Mouse (Mus musculus) lung, postnatal 0 days (tissue): ENCODE measurements around the gene Tmem59. TPM values are rescaled to one million over a fixed set of nuclear protein-coding genes. Genes with fewer than 3 reads are reported as not detected.

Experiments
- ATAC-seq: fragments of 200-750 bp; cut with Nextera tagmentation; 2 replicates; pipeline ENCODE4 v1.8.0; 2017; ENCODE audit warnings: moderate library complexity
- DNase-seq: peaks from one replicate; pipeline ENCODE4 v3.0.0-alpha.2; 2016; ENCODE audit warnings: low spot score
- H3K27ac ChIP-seq: fragments of 300-500 bp; sonication (generic); 2 replicates; pipeline ENCODE4 v1.5.1; 2014; ENCODE audit warnings: antibody characterized with exemption, mild to moderate bottlenecking, low read length, mixed read lengths
- H3K27me3 ChIP-seq: fragments of 300-500 bp; sonication (generic); replicated peaks from 2 replicates; pipeline ENCODE4 v1.6.1; 2014; ENCODE audit warnings: low read length, mixed read lengths; ENCODE audit not compliant: insufficient read depth
- H3K36me3 ChIP-seq: fragments of 300-500 bp; sonication (generic); 2 replicates; pipeline ENCODE4 v1.6.1; 2014; ENCODE audit warnings: low read length, mixed read lengths; ENCODE audit not compliant: insufficient read depth
- H3K4me1 ChIP-seq: fragments of 300-500 bp; sonication (generic); 2 replicates; pipeline ENCODE4 v1.6.1; 2014; ENCODE audit warnings: antibody characterized with exemption, low read depth, low read length, mixed read lengths; ENCODE audit not compliant: insufficient read depth
- H3K4me2 ChIP-seq: fragments of 300-500 bp; sonication (generic); replicated peaks from 2 replicates; pipeline ENCODE4 v1.6.1; 2014; ENCODE audit warnings: low read depth, mild to moderate bottlenecking, low read length, moderate library complexity, mixed read lengths
- H3K4me3 ChIP-seq: fragments of 300-500 bp; sonication (generic); 2 replicates; pipeline ENCODE4 v1.5.1; 2014; ENCODE audit warnings: low read depth, low read length
- H3K9ac ChIP-seq: fragments of 300-500 bp; sonication (generic); replicated peaks from 2 replicates; pipeline ENCODE4 v1.6.1; 2014; ENCODE audit warnings: low read depth, mild to moderate bottlenecking
- H3K9me3 ChIP-seq: fragments of 300-500 bp; sonication (generic); 2 replicates; pipeline ENCODE4 v1.6.1; 2016; ENCODE audit warnings: low read length, mixed read lengths
- CTCF ChIP-seq: IDR thresholded peaks from 2 replicates; pipeline ENCODE4 v1.5.1; 2016; ENCODE audit warnings: antibody characterized with exemption, mild to moderate bottlenecking
- EP300 ChIP-seq: IDR thresholded peaks from 2 replicates; pipeline ENCODE4 v1.6.1; 2016; ENCODE audit warnings: antibody characterized with exemption, mild to moderate bottlenecking, control low read depth
- WGBS: fragments of 180-500 bp; shearing (Covaris S2); extraction: QIAGEN DNeasy Blood & Tissue Kit; methylation state at CpG from one replicate; pipeline ENCODE4 v1.1.7; 2014; 5-methylcytosine and 5-hydroxymethylcytosine counted together
- polyA plus RNA-seq: library from polyadenylated mRNA; unstranded; fragments of >200 nt; fragmentation: Nextera tagmentation; extraction: Ambion mirVana; gene quantifications from 2 replicates; pipeline ENCODE4 v1.2.1, GENCODE M21; 2015

Gene Tmem59
- polyA plus RNA-seq, 1 experiment from 2014 or later = 790 TPM

- H3K27me3 ChIP-seq = no peaks in the 10 kb centered on the region
- 0 out of 2 replicates have a peak, but pooled peaks have one; percentile 2 for ATAC-seq
- H3K9me3 ChIP-seq = no peaks in the 10 kb centered on the region
- H3K4me1 ChIP-seq = peaks cover 18% of the 10 kb centered on the region
- no peaks in the 10 kb centered on the region for H3K36me3 ChIP-seq
- peak; percentile 74 for DNase-seq
- 29% methylated on average over 2 of the region's 2 CpGs for WGBS
- no peak for TF ChIP-seq CTCF
- TF ChIP-seq EP300 = no peak
- no peak overlapping the region for H3K27ac ChIP-seq
- no peak overlapping the region for H3K4me2 ChIP-seq
- no peak overlapping the region for H3K9ac ChIP-seq
- no peak overlapping the region for H3K4me3 ChIP-seq
These were observed 71.3 kb downstream of the Tmem59 start for GRCm38 (mm10) chr4:107249471-107249870.

- TF ChIP-seq CTCF (peak; percentile 88), EP300 (no peak)
- no peak overlapping the region for H3K4me2 ChIP-seq
- DNase-seq = peak; percentile 68
These were observed 72.3 kb downstream of the Tmem59 start for GRCm38 (mm10) chr4:107250494-107250893.

More at GRCm38 (mm10) chr4:107250494-107250893, 72.3 kb downstream of the Tmem59 start:
- Histone ChIP-seq H3K4me3 (no peak overlapping the region), H3K36me3 (no peaks in the 10 kb centered on the region), H3K27ac (no peak overlapping the region), H3K27me3 (no peaks in the 10 kb centered on the region), H3K4me1 (peaks cover 13% of the 10 kb centered on the region), H3K9me3 (no peaks in the 10 kb centered on the region), H3K9ac (no peak overlapping the region)
- 16% methylated on average over 4 of the region's 4 CpGs for WGBS
- ATAC-seq = no peak

Other genes starting within 250 kb of the Tmem59 start
- 48.4 and 53.4 TPM in 2 replicates for gene Mrpl37, start 111.5 kb upstream of the Tmem59 start, polyA plus RNA-seq
- gene Cyb5rl, start 111.4 kb upstream of the Tmem59 start, polyA plus RNA-seq = 4.9 and 5.4 TPM in 2 replicates
- gene Cdcp2, start 81.5 kb upstream of the Tmem59 start, polyA plus RNA-seq = 0.08 and 0.14 TPM in 2 replicates
- 20.7 and 22.0 TPM in 2 replicates for gene Tceanc2, start 717 bp downstream of the Tmem59 start, polyA plus RNA-seq
- 3.5 and 3.8 TPM in 2 replicates for gene Ldlrad1, start 30.8 kb downstream of the Tmem59 start, polyA plus RNA-seq
- gene Lrrc42, start 75.1 kb downstream of the Tmem59 start, polyA plus RNA-seq = 37.8 and 41.3 TPM in 2 replicates
- gene Hspb11, start 75.2 kb downstream of the Tmem59 start, polyA plus RNA-seq = 44.6 and 51.3 TPM in 2 replicates
- gene Dio1, start 128.8 kb downstream of the Tmem59 start, polyA plus RNA-seq = 0.33 and 0.82 TPM in 2 replicates
- gene Yipf1, start 136.0 kb downstream of the Tmem59 start, polyA plus RNA-seq = 71.7 and 76.3 TPM in 2 replicates
- 4.6 and 4.7 TPM in 2 replicates for gene Ndc1, start 189.4 kb downstream of the Tmem59 start, polyA plus RNA-seq